Comparison of ENCODE assay signal across 24 mouse cellular contexts in the genomic region with DNA sequence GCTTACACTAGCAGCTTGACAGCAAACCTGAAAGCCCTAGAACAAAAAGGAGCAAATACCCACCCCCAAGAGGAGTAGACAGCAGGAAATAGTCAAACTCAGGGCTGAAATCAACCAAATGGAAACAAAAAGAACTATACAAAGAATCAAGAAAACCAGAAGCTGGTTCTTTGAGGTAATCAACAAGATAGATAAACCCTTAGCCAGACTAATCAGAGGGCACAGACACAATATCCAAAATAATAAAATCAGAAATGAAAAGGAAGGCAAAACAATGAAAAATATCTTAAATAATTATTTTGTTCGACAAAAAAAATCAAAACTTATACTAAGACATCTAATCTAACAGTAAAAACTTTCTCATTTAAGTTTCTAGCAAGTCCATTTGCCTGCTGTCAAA.
"Had no signal": no experiment of that assay in that cellular context is flagged by ENCODE, and none has a peak within 500 bp of the region (broad histone marks: within the 10 kb centered on the region; RNA-seq: fewer than 3 reads in every experiment).

No protein-coding gene starts in this region.

- H3K4me1 ChIP-seq: embryonic facial prominence, embryonic 10.5 days; embryonic facial prominence, embryonic 12.5 days; embryonic facial prominence, embryonic 13.5 days; embryonic facial prominence, embryonic 15.5 days; forebrain, embryonic 10.5 days; forebrain, embryonic 12.5 days; forebrain, embryonic 13.5 days; forebrain, embryonic 15.5 days had no signal

- H3K27ac ChIP-seq: embryonic facial prominence, embryonic 10.5 days; embryonic facial prominence, embryonic 12.5 days; embryonic facial prominence, embryonic 13.5 days; embryonic facial prominence, embryonic 15.5 days; forebrain, embryonic 10.5 days; forebrain, embryonic 12.5 days; forebrain, embryonic 13.5 days; forebrain, embryonic 15.5 days; gastrocnemius, adult 2 months; heart, adult 2 months had no signal

- H3K36me3 ChIP-seq: embryonic facial prominence, embryonic 10.5 days; embryonic facial prominence, embryonic 12.5 days; embryonic facial prominence, embryonic 13.5 days; embryonic facial prominence, embryonic 15.5 days; forebrain, embryonic 10.5 days; forebrain, embryonic 12.5 days; forebrain, embryonic 15.5 days had no signal

- H3K27me3 ChIP-seq: embryonic facial prominence, embryonic 12.5 days; embryonic facial prominence, embryonic 13.5 days; embryonic facial prominence, embryonic 15.5 days; forebrain, embryonic 12.5 days; forebrain, embryonic 13.5 days; forebrain, embryonic 15.5 days had no signal

- DNase-seq: cerebellum, adult 9-10 months; cerebellum, adult 9-11 months; cerebellum, postnatal 10 days; cerebellum, postnatal 14 days; cerebellum, postnatal 25 days; cerebellum, postnatal 36 days; embryo, embryonic 11 days; forebrain, postnatal 0 days; gastrocnemius, adult 2 months; gastrocnemius, postnatal 10 days; gastrocnemius, postnatal 14 days; gastrocnemius, postnatal 25 days; gastrocnemius, postnatal 36 days; heart, adult 18-20 months; heart, adult 2 months had no signal

- H3K9ac ChIP-seq: embryonic facial prominence, embryonic 12.5 days; embryonic facial prominence, embryonic 13.5 days; embryonic facial prominence, embryonic 15.5 days; forebrain, embryonic 12.5 days; forebrain, embryonic 13.5 days; forebrain, embryonic 15.5 days; forebrain, postnatal 0 days had no signal

- H3K9me3 ChIP-seq: embryonic facial prominence, embryonic 10.5 days; embryonic facial prominence, embryonic 12.5 days; embryonic facial prominence, embryonic 13.5 days; embryonic facial prominence, embryonic 15.5 days; forebrain, embryonic 10.5 days; forebrain, embryonic 12.5 days; forebrain, embryonic 13.5 days; forebrain, embryonic 15.5 days had no signal

- H3K4me3 ChIP-seq: embryonic facial prominence, embryonic 10.5 days; embryonic facial prominence, embryonic 12.5 days; embryonic facial prominence, embryonic 13.5 days; embryonic facial prominence, embryonic 15.5 days; erythroblast, embryonic 14.5 days; forebrain, embryonic 10.5 days; forebrain, embryonic 12.5 days; forebrain, embryonic 13.5 days; forebrain, embryonic 15.5 days; gastrocnemius, adult 2 months; heart, adult 2 months had no signal
